ENCODE assay signal across 9 mouse cellular contexts in the genomic region with DNA sequence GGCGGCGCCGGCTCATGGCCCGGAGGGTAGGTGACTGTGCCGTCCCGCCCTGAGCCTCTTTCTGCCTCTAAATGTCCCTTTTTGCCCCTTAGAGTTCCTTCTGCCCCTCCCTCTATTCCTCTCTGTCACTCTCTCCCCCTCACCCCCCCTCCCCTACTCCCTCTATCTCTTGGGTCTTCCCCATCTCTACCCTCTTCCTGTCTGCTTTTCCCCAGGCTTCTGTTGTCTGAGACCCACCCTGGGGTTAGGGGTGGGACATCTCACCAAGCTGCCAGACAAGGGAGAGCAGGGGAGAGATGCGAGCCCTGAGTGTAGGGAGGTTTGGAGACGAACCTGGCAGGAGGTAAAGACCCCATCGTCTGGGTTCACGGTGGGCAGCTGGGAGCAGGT. TPM values are rescaled to one million over a fixed set of nuclear protein-coding genes. Genes with fewer than 3 reads are reported as not detected.
DNase-seq lines count a peak whose midpoint lies in the region; ATAC-seq and TF ChIP-seq lines count a peak whose summit lies in the region.
"Had no signal": no experiment of that assay in that cellular context is flagged by ENCODE, and none has a peak within 500 bp of the region (broad histone marks: within the 10 kb centered on the region; RNA-seq: fewer than 3 reads in every experiment).

No protein-coding gene starts in this region.

- H3K27ac ChIP-seq in heart, embryonic 13.5 days (replicated peaks): 0 out of 2 replicates have a peak overlapping the region, but pooled peaks have one; percentile 50
- peak overlapping the region; percentile 94 for H3K27ac ChIP-seq in hindbrain, embryonic 12.5 days
- H3K27ac ChIP-seq in midbrain, embryonic 14.5 days (replicated peaks; ENCODE audit: low read depth, low read length): peak overlapping the region; percentile 86

- H3K4me3 ChIP-seq in heart, embryonic 13.5 days: peak overlapping the region; percentile 71
- peak overlapping the region; percentile 66 for H3K4me3 ChIP-seq in G1E (ENCODE audit: low read depth, low read length)
- H3K4me3 ChIP-seq in hindbrain, embryonic 12.5 days: peak overlapping the region; percentile 55
- H3K4me3 ChIP-seq in midbrain, embryonic 14.5 days (replicated peaks; ENCODE audit: low read depth, low read length): peak overlapping the region; percentile 78

- H3K4me1 ChIP-seq in heart, embryonic 13.5 days: peaks cover 25% of the 10 kb centered on the region
- peaks cover 13% of the 10 kb centered on the region for H3K4me1 ChIP-seq in G1E (ENCODE audit: insufficient read depth, low read depth, low read length)
- H3K4me1 ChIP-seq in hindbrain, embryonic 12.5 days: peaks cover 48% of the 10 kb centered on the region
- peaks cover 32% of the 10 kb centered on the region for H3K4me1 ChIP-seq in midbrain, embryonic 14.5 days (ENCODE audit: control insufficient read depth, insufficient read depth, low read length)

- peak overlapping the region; percentile 86 for H3K9ac ChIP-seq in heart, embryonic 13.5 days
- H3K9ac ChIP-seq in hindbrain, embryonic 12.5 days: peak overlapping the region; percentile 75
- H3K9ac ChIP-seq in midbrain, embryonic 14.5 days (replicated peaks; ENCODE audit: low read length): peak overlapping the region; percentile 81

- intact Hi-C loops in heart, postnatal 25 days (cut with DNase I): no loop called here

- no peaks in the 10 kb centered on the region for H3K9me3 ChIP-seq in heart, embryonic 13.5 days
- no peaks in the 10 kb centered on the region for H3K9me3 ChIP-seq in G1E (replicated peaks)
- H3K9me3 ChIP-seq in hindbrain, embryonic 12.5 days (replicated peaks): no peaks in the 10 kb centered on the region
- no peaks in the 10 kb centered on the region for H3K9me3 ChIP-seq in midbrain, embryonic 14.5 days (ENCODE audit: control insufficient read depth, low read length)

- ATAC-seq in heart, embryonic 13.5 days (ENCODE audit: extremely low read depth, insufficient number of reproducible peaks, low FRiP score, low TSS enrichment): no peak
- ATAC-seq in G1E (ENCODE audit: extremely low read depth, insufficient number of reproducible peaks, low FRiP score, poor library complexity, severe bottlenecking): no peak
- peak; percentile 9 for ATAC-seq in hindbrain, embryonic 12.5 days (ENCODE audit: low FRiP score)
- ATAC-seq in midbrain, embryonic 14.5 days (ENCODE audit: low FRiP score, low TSS enrichment): no peak; the same call in 1 of the 2 replicates
- ATAC-seq in megakaryocyte-erythroid progenitor cell, adult 5-6 weeks (replicated peaks; ENCODE audit: low FRiP score, low TSS enrichment, poor library complexity, severe bottlenecking): no peak

- peaks cover 23% of the 10 kb centered on the region for H3K27me3 ChIP-seq in heart, embryonic 13.5 days (replicated peaks)
- H3K27me3 ChIP-seq in G1E (ENCODE audit: insufficient read depth, low read length): peaks cover 33% of the 10 kb centered on the region
- peaks cover 2% of the 10 kb centered on the region; the same call in 1 of the 2 replicates for H3K27me3 ChIP-seq in hindbrain, embryonic 12.5 days
- H3K27me3 ChIP-seq in midbrain, embryonic 14.5 days (ENCODE audit: control insufficient read depth, insufficient read depth, low read length): no peaks in the 10 kb centered on the region
- H3K27me3 ChIP-seq: Patski had no signal

- no peak for TF ChIP-seq CTCF in G1E (IDR thresholded peaks at IDR 0.05; ENCODE audit: low read depth, low read length)

- peaks cover 15% of the 10 kb centered on the region for H3K36me3 ChIP-seq in heart, embryonic 13.5 days
- H3K36me3 ChIP-seq in G1E (replicated peaks): no peaks in the 10 kb centered on the region
- peaks cover 34% of the 10 kb centered on the region for H3K36me3 ChIP-seq in hindbrain, embryonic 12.5 days
- peaks cover 33% of the 10 kb centered on the region for H3K36me3 ChIP-seq in midbrain, embryonic 14.5 days (ENCODE audit: control insufficient read depth, insufficient read depth, low read length)

- H3K4me2 ChIP-seq in heart, embryonic 13.5 days: peak overlapping the region; percentile 88
- H3K4me2 ChIP-seq in hindbrain, embryonic 12.5 days (replicated peaks): peak overlapping the region; percentile 72
- H3K4me2 ChIP-seq in midbrain, embryonic 14.5 days (ENCODE audit: low read length): peak overlapping the region; percentile 74

- no peak for DNase-seq in heart, postnatal 25 days (ENCODE audit: low spot score)
- DNase-seq in G1E (ENCODE audit: low spot score): no peak
- peak; percentile 38 for DNase-seq in midbrain, embryonic 14.5 days
- no peak for DNase-seq in gastrocnemius, postnatal 25 days
- DNase-seq in spleen, postnatal 14 days (ENCODE audit: low spot score in 2 of 2): no peak

- 0% methylated on average over 10 of the region's 10 CpGs for whole genome bisulfite sequencing in heart, embryonic 13.5 days
- 0% methylated on average over 10 of the region's 10 CpGs for WGBS in hindbrain, embryonic 12.5 days
- WGBS in midbrain, embryonic 14.5 days: under 1% methylated on average over 10 of the region's 10 CpGs

RNA-seq across cellular contexts. Expression of gene Meis3, which starts 0.6 kb away (rescaled TPM):
- 17.1 and 19.4 TPM in 2 replicates for polyA plus RNA-seq in heart, embryonic 13.5 days (2015; fragmentation: Nextera tagmentation; extraction: Ambion mirVana)
- total RNA-seq in heart, postnatal 25 days (2021): 1 to 10 TPM; 4.4 to 5.3 TPM
- total RNA-seq in G1E (2014; fragmentation: Nextera tagmentation): 0.60 and 3.6 TPM in 2 replicates
- 1.9 and 2.2 TPM in 2 replicates for total RNA-seq in G1E (2017)
- polyA plus RNA-seq in G1E (2012): 1.8 and 2.6 TPM in 2 replicates
- polyA plus RNA-seq in hindbrain, embryonic 12.5 days (2016; fragmentation: Nextera tagmentation; extraction: Ambion mirVana): 136 and 138 TPM in 2 replicates
- polyA plus RNA-seq in midbrain, embryonic 14.5 days (2014; fragmentation: Nextera tagmentation; extraction: Ambion mirVana): 137 and 151 TPM in 2 replicates
- total RNA-seq in gastrocnemius, postnatal 25 days (2021): 1 to 10 TPM in 1 of 2 experiments, under 1 TPM in 1; 0.97 to 1.9 TPM
- 0.42 and 0.49 TPM in 2 replicates for total RNA-seq in megakaryocyte-erythroid progenitor cell, adult 5-6 weeks (2014; fragmentation: Nextera tagmentation)
- total RNA-seq in megakaryocyte-erythroid progenitor cell, adult 5-6 weeks (2017): not detected in 2 replicates

RNA-seq across cellular contexts. Expression of gene Slc8a2, which starts 45.9 kb away (rescaled TPM):
- 0.05 and 0.20 TPM in 2 replicates for polyA plus RNA-seq in heart, embryonic 13.5 days (2015; fragmentation: Nextera tagmentation; extraction: Ambion mirVana)
- total RNA-seq in heart, postnatal 25 days (2021): under 1 TPM; 0.68 to 0.70 TPM
- total RNA-seq in G1E (2014; fragmentation: Nextera tagmentation) (0.15 and 0.23 TPM in 2 replicates), G1E (2017) (under 0.01 and 0.05 TPM in 2 replicates)
- 0.03 TPM in 1 of 2 replicates, not detected in the other for polyA plus RNA-seq in G1E (2012)
- 1.1 and 1.3 TPM in 2 replicates for polyA plus RNA-seq in hindbrain, embryonic 12.5 days (2016; fragmentation: Nextera tagmentation; extraction: Ambion mirVana)
- polyA plus RNA-seq in midbrain, embryonic 14.5 days (2014; fragmentation: Nextera tagmentation; extraction: Ambion mirVana): 1.1 and 1.2 TPM in 2 replicates
- under 1 TPM; 0.15 to 0.16 TPM for total RNA-seq in gastrocnemius, postnatal 25 days (2021)
- total RNA-seq in megakaryocyte-erythroid progenitor cell, adult 5-6 weeks (2014; fragmentation: Nextera tagmentation): 0.07 TPM in 1 of 2 replicates, not detected in the other
- total RNA-seq in megakaryocyte-erythroid progenitor cell, adult 5-6 weeks (2017): not detected in 2 replicates

RNA-seq across cellular contexts. Expression of gene Dhx34, which starts 46.3 kb away (rescaled TPM):
- 10.5 and 11.0 TPM in 2 replicates for polyA plus RNA-seq in heart, embryonic 13.5 days (2015; fragmentation: Nextera tagmentation; extraction: Ambion mirVana)
- 1 to 10 TPM; 8.3 TPM for total RNA-seq in heart, postnatal 25 days (2021)
- total RNA-seq in G1E (2014; fragmentation: Nextera tagmentation) (9.6 and 10.7 TPM in 2 replicates), G1E (2017) (6.9 and 8.8 TPM in 2 replicates)
- 25.1 and 26.6 TPM in 2 replicates for polyA plus RNA-seq in G1E (2012)
- 16.9 and 19.2 TPM in 2 replicates for polyA plus RNA-seq in hindbrain, embryonic 12.5 days (2016; fragmentation: Nextera tagmentation; extraction: Ambion mirVana)
- polyA plus RNA-seq in midbrain, embryonic 14.5 days (2014; fragmentation: Nextera tagmentation; extraction: Ambion mirVana): 11.6 and 11.9 TPM in 2 replicates
- 1 to 10 TPM; 3.2 to 3.4 TPM for total RNA-seq in gastrocnemius, postnatal 25 days (2021)
- total RNA-seq in megakaryocyte-erythroid progenitor cell, adult 5-6 weeks (2014; fragmentation: Nextera tagmentation): 8.2 and 13.8 TPM in 2 replicates
- 3.6 and 3.7 TPM in 2 replicates for total RNA-seq in megakaryocyte-erythroid progenitor cell, adult 5-6 weeks (2017)

RNA-seq across cellular contexts. Expression of gene Kptn, which starts 55.8 kb away (rescaled TPM):
- 31.8 and 35.0 TPM in 2 replicates for polyA plus RNA-seq in heart, embryonic 13.5 days (2015; fragmentation: Nextera tagmentation; extraction: Ambion mirVana)
- total RNA-seq in heart, postnatal 25 days (2021): 10 to 100 TPM; 22.9 to 24.3 TPM
- total RNA-seq in G1E (2014; fragmentation: Nextera tagmentation) (8.8 and 12.6 TPM in 2 replicates), G1E (2017) (15.0 and 18.7 TPM in 2 replicates)
- polyA plus RNA-seq in G1E (2012): 24.5 and 29.4 TPM in 2 replicates
- polyA plus RNA-seq in hindbrain, embryonic 12.5 days (2016; fragmentation: Nextera tagmentation; extraction: Ambion mirVana): 30.9 and 31.5 TPM in 2 replicates
- 33.1 and 40.5 TPM in 2 replicates for polyA plus RNA-seq in midbrain, embryonic 14.5 days (2014; fragmentation: Nextera tagmentation; extraction: Ambion mirVana)
- total RNA-seq in gastrocnemius, postnatal 25 days (2021): 10 to 100 TPM; 10.7 to 11.1 TPM
- total RNA-seq in megakaryocyte-erythroid progenitor cell, adult 5-6 weeks (2014; fragmentation: Nextera tagmentation): 14.3 and 20.7 TPM in 2 replicates
- total RNA-seq in megakaryocyte-erythroid progenitor cell, adult 5-6 weeks (2017): 5.1 and 10.5 TPM in 2 replicates
